Mouse (Mus musculus) CD4-positive helper T cell, adult 2 months (primary cell): ENCODE measurements at regions not wholly inside any gene's neighbourhood (a gene's known extent, or its start where the extent isn't known, plus 50 kb on each side); places are given as distances from the start of the nearest gene placed in this dataset.
"Not testable (repeated sequence)": the region's sequence is repeated elsewhere in the genome, so short reads cannot be mapped to it uniquely, and the experiment has no call there.

Experiments used
- DNase-seq: peaks from one replicate; pipeline ENCODE4 v3.0.0-alpha.2; 2012; ENCODE audit warnings: low read depth, missing footprints, low spot score

DNA sequence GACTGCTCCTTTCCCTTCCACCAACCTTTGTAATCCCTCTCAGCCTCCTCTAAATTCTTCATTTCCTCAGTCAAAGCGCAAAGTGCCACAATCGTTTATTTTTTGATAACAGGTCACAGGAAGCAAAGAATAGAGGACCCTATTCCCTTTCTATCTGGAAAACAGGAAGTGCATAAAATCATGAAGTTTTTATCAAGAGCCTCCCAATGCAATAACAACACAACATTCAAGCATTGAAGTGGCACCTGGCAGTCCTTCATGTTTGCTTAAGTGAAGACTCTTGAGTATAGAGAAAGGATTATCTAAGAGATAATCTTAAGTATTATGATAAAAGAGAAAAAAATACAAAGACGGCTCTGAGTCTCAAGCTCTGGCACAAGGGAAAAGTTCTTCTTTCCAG is 111.9 kb downstream of the Ibtk start:
- no peak for DNase-seq

GRCm38 (mm10) chr9:85636131-85636447 is 113.0 kb downstream of the Ibtk start:
- no peak for DNase-seq

GRCm38 (mm10) chr9:85635438-85636130 is 113.5 kb downstream of the Ibtk start:
- DNase-seq = no peak

- DNase-seq = not testable (repeated sequence)
These were observed 114.3 kb downstream of the Ibtk start for GRCm38 (mm10) chr9:85634786-85635185.

- no peak for DNase-seq
These were observed 131.2 kb downstream of the Ibtk start for GRCm38 (mm10) chr9:85617972-85618371.

DNA sequence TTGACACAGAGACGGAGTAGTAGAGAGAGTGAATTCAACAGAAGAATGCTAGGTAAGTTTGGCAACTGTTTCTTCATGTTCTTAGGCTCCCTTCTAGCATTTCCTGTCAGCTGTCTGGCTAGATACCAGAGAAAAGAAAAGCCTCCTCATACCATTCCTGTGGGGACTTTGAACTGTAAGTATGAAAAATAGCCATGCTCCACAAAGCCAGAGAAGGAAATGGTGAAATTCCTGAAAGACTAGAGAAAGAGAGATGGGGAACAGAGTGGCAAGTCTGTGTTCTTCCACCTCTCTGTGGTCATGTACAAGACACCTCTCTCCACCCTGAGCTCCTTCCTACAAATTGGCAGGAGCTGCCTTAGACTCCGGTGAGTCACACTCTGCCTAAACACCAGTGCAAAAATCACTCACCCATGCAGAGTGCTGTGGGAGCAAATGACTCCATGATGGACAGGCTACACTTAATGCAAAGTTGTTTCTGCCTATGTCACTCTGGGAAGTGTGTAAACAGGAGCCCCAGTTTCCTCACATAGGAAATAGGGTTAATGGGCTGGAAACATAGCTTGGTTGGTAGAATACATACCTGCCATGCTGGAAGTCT is 131.9 kb downstream of the Ibtk start:
- no peak for DNase-seq

DNA sequence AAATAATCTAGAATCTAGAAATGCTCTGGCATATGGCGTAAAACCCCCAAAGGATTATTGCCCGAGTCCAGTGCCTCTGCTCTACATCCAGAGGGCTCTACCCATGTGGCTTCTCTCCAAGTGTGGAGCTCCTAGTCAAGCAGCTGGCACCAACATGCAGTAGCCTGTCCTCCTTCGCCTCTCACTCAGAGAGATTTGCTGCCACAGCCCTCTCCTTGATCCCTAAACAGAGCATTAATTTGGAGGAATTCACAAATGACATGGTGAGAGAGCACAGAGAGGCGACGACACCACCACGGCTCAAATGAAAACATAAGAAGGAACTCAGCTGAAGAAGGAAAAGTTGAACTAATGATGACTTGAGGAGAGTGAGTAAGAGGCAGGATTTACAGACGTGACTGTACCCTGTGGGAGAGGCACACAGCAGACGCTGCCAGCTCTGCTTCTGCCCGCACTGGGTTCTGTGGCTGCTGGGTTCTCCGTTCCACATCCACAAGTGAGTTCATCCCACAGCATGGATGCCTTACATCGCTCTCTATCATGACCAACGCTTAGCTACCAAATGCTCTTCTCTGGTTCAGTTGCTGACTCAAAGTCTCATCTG is 132.8 kb downstream of the Ibtk start:
- DNase-seq = no peak

DNA sequence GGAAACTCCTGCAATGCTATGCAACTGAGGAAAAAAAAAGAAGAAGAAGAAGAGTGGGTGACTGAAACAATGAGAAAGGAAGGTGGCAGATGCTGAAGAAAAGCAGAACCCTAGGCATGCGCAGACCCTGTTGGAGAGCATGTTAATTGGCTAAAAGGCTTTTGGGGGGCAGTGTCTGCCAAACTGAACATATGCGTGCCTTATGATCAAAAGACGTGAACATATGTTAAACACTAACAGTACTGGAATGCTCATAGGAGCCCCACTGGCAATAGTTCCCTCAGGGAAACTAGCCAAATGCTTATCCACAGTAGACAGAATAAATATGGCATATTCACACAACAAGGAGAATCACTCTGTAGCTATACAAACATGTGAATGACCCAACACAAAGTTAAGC is 140.0 kb downstream of the Ibtk start:
- DNase-seq = no peak

DNA sequence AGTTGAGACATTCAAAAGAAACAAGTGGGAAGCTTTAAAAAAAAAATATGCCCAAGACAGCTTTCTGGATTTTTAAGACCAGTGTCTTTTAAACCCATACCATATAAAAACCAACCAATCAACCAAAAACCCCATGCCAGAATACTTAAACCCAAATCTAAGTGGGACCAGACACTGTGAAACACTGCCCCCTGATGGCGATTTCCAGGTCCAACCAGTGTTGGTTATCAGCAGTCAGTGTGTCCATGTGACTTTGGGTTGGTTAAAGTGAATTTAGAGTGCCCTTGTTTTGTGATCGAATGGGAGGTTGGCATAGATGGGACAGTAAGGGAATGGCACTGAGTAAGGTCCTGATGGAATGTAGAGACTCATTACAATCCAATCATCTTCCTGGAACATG is 152.2 kb downstream of the Ibtk start:
- peak; percentile 24 for DNase-seq

DNA sequence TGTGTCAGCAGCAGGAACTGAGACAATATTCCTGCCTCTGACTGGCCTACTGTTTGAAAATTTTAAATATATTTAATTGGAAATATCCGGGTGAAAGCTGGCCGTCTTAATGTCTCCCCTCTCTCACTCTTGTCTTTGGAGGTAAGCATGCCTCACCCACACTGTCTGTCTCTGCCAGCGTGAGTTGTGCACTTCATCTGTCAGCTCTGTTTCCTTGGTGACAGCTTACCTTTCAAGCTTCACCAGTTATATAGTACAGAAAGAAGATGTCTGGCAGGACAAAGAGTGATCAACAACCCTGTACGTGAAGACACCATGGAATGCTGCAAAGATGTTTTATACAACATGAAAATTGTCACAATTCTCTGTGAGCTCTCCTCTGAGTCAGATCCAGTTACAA is 155.3 kb downstream of the Ibtk start:
- DNase-seq = no peak

DNA sequence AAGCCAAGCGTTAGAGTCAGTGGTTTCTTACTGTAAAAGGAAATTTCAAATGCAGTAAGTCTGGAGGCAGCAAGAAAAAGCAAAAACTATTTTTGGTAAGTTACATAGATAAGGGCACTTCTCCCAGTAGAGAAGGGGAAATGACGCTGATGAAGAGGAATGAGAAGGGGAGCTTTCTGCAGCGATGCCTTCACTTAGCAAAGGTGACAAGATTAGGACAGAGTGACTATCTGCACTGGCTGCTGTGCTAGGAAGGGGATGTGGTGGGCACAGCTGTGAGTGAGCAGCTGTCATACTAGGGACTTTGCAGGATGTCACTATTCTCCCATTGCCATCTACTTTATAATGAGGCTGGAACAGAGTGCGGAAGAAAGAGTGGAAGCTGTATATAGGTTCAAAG is 156.5 kb downstream of the Ibtk start:
- DNase-seq = no peak

GRCm38 (mm10) chr9:85589210-85589609 is 159.9 kb downstream of the Ibtk start:
- DNase-seq = no peak

DNA sequence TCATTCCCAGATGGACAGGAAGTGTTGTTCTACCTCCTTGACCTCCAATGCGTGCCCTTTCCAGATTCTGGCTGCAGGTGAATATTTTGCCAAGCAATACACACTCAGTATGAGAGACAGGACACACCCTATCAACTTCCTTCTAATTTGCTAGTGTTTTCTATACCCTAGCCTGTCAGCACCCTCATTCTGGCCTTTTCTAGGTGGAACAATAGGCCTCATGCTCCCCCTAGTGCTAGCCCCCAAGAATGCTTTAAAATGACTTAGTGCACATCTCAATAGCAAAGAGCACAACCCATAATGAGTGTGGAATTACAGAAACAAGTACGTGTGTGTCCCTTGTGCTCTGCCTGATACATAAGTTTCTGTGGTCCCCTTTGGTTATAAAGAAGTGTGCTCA is 161.1 kb downstream of the Ibtk start:
- peak; percentile 23 for DNase-seq

- no peak for DNase-seq
These were observed 168.0 kb downstream of the Ibtk start for GRCm38 (mm10) chr9:85581028-85581595.

- no peak for DNase-seq
These were observed 171.3 kb downstream of the Ibtk start for GRCm38 (mm10) chr9:85577812-85578211.

DNA sequence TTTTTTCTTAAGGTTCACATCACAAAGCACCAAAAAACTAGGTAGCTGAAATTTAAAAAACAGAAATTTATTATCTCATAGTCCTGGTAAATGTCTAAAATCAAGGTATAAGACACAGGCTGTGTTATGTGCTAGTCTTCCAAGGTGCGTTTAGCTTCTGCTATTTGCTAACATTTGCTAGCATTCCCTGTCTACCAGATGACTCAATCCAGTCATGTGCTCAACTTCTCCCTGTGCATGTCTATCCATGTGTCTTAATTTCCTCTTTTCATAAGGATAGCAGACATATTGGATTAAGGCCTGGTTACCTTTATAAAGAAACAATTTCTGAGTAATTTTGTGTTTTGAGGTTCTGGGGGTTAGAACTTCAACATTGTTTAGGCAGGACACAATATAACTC is 171.8 kb downstream of the Ibtk start:
- no peak for DNase-seq

GRCm38 (mm10) chr9:85568877-85569276 is 180.3 kb downstream of the Ibtk start:
- no peak for DNase-seq

- no peak for DNase-seq
These were observed 197.3 kb downstream of the Ibtk start for GRCm38 (mm10) chr9:85551871-85552270.

DNA sequence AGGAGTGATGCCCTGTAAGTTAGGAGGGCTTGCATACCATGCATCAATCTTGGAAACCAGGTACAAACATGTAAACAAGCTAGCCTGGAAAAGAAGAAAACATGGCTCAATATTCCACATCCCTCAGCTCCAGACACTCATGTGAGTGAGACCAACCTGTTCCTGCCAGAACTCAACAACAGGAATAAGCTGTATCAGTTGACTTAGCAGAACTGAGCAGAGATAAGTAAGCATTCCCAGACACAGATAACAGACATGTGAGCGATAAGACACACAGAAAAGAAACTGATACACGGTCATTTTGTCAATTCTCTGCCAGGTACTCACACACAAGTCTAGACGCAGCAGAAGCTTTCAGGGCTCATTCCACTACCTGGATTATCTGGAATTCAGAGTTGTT is 198.7 kb downstream of the Ibtk start:
- DNase-seq = no peak

DNA sequence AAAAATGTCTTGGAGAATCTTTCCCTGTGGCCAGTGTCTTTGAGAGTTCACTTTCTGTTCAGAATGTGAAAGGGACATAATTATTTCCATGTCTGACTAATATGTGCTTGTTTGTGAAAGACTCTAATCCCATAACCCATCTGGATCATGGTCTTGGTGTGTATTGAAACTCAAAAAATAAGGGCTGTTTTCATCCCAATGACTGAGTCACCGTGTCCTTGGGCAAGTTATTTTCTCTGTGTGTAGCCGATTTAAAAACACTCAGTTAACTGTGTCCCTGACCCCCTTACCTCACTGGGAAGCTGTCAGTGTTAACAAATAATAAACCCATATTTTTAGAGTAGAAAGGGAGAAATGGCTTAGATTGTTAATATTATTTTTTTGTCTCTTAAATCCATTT is 202.9 kb downstream of the Ibtk start:
- DNase-seq = no peak

DNA sequence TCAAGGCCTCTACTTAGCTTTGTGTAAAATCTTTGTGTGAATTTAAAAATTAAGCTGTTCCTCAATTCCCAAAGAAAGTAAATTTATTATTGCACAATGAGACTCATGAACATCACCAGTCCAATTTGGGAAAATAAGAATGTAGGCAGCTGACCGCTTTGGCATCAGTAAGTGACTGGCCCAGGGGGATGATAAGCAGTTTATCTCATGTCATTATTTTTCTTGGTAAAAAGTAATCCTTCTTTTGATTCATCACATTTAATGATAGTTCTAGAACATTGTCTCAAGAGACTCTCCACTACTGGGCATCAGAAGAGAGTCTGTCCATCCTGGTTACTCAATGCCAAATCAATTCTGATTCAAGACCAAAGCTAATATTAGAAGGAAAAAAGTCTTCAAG is 203.6 kb downstream of the Ibtk start:
- DNase-seq = no peak

DNA sequence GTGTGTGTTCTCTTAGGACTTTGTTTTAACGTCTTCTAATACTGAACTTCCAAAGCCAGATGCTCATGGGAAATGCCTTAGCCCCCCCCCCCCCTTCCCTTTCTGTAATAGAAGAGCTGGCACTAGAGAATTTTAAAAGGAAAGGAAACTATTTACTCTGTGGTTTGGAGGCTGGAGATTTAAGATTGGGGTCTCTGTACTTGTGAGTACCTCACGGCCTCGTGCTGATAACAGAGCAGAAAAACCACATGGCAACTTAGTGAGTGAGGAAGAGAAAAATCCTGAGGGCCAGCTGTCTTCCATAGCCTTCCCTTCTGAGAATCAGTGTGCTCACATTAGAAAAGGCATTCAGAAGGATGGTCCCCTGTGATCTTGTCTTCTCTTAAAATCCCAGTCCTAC is 210.6 kb downstream of the Ibtk start:
- DNase-seq = no peak

DNA sequence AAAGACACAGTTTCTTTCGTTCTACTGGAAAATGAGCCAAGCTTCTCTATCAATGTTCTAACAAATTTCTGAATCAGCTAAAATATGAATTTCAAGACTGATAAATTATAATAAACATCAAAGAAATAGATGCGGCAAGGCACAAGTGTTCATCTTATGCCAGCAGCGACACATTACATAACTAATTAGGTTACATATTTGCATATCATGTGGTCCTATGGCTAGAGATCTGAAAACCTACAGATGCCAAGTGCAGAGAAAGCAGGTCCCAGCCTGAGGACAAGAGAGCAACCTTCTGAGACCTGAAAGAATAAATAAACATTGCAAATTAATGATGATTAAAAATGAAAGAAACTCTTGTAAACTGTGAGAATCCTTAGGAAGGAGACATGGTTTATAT is 201.3 kb upstream of the Tent5a start:
- DNase-seq = no peak
